Mouse (Mus musculus) telencephalon, adult 2 months (tissue): ENCODE measurements around the gene Abcg8.

Source experiments
- DNase-seq: peaks from one replicate; pipeline ENCODE4 v3.0.0-alpha.2; 2011; ENCODE audit warnings: low read depth, low spot score

Gene Abcg8

DNA sequence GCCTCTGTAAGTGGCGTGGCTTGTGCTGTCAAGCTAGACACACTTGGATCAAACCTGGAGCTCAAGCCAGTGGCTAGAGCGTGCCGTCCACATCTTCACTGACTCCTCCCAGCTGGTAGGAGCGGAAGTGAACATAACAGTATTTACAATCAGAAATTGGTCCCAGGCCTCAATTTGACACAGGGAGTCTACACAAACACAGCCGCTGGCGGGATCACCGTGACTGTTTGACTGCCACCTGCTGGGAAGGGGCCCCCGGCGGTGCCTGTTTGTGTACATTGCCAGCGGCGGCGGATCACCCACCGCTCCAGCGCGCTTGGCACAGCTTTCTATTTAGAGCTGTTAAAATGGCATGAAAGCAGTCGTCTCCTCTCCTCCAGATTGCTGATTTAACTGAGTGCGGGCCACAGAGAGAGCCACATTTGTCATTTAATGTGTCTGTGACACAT is 33.3 kb downstream of the Abcg8 start:
- DNase-seq, result no peak

DNA sequence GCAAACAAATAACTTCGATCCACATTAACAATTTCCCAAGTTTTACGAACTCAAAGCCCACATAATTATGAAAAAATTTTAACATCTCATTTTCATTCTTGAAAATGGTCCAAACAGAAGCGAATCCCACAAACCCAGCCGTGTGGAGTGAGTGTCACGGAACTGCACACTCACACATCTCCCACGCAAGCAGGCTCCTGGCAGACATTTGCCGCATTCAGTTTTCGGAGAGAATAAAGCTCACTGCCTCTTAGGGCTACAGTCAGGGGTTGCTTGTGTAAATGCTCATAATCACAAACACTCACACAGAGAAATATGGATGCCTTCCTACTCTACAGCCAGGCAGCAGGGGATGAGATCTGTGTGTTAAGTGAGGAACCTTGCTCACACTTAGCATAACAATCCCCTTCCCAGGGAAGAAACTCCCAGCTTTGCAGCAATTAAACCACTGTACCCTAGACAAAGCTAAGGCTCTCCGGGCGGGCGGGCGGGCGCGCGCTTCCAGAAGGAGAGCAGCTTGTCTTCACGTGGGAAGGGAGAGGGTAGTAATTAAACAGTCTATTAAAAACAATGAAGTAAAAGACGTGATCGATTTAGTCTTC is 37.6 kb downstream of the Abcg8 start:
- peak; percentile 63 for DNase-seq

DNA sequence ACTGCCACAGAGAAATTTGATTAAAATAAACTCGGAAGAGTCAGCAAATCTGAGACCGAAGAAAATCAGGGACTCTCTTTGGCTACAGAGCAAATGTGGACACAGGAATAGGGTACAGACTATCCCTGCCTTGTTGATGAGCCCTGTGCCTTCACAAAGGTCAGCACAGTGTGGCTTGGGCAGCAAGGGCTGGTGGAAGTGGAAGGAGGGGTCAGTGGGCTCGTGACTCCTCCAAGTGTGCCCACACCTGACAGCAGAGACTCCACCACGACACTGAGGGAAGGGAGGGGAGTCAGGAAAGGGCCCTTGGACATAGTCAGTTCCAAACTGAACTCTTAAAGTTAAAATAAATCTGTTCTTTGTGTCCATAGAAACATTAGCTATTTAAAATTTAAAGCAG is 38.8 kb downstream of the Abcg8 start:
- DNase-seq, result no peak

DNA sequence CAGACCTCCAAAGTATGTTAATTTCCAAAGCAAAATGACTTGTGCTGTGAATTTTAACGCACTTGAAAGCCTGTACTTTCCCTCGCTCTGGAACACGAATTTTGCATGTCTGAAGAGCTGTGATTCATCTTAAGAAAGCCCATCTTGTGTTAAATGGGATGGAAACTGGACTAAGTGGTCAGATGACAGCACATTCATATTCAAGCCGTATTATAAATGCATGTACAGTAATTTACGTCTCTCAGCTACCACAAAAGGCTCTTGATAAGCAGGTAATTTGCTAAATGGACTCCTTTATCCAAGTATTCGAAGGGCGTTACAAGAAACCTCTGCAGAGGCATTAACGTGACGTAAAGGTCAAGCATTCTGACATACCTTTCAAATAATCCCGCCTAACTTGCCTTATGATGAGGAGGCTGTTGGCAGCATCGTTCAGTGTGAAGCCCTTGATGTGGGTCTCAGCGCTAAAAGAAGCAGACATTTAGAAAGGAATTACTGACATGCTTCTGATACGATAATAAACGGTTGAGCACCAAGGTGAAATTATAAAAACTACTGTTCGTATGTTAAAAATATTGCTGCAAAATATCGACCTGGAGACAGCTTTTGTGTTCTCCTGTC is 40.3 kb downstream of the Abcg8 start:
- DNase-seq, result no peak

DNA sequence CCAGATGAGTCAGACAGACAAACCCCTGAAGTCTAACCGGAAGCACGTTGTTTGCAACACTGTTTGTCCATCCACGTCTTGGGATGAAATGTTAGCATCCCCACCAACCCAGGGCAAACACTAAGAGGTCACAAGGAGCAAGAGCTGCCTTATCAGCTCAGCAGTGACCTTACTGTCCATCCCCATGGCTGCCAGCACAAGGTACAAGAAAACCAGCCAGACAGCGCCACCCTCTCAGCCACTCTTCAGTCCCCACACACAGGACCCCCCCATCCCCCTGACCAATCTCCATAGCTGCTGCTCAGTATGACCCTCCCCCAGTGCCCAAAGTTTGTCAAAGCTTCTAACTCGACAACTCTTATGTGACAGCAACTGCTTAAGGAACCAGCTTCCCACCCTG is 41.3 kb downstream of the Abcg8 start:
- no peak for DNase-seq

DNA sequence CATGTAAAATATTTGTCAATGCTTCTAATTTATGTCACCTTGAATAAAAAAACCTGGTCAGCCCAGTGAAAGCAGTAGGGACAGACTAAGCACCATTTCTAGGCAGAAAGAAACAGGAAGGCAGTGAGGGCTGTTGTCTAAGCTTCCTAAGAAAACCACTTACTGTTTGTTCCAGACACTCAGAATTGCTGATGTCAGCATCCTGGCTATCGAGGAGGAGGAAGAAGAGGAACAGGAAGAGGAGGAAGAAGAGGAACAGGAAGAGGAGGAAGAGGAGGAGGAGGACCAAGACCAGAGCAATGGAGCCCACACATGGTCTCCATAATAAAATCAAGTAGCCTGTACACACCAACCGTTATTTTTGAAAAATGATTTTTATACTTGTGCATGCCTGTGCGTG is 43.0 kb downstream of the Abcg8 start:
- no peak for DNase-seq

DNA sequence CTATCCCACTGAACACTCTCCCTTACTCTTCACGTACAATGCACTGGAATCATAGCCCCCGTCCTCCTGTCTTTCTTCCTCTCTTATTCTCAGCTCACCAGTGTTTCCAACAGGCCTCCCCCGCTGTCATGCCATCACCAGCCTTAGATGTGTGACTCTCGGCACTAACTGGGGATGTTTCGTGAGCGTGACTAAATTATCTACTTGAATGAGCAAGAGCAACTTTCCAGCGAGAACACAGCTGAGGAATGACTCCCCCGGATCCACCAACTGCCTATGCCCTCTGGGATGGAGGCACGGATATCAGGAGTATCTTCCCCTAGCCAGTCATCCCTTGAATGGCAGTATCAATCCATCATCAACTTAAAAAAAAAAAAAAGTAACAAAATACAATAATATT is 47.9 kb downstream of the Abcg8 start:
- no peak for DNase-seq

DNA sequence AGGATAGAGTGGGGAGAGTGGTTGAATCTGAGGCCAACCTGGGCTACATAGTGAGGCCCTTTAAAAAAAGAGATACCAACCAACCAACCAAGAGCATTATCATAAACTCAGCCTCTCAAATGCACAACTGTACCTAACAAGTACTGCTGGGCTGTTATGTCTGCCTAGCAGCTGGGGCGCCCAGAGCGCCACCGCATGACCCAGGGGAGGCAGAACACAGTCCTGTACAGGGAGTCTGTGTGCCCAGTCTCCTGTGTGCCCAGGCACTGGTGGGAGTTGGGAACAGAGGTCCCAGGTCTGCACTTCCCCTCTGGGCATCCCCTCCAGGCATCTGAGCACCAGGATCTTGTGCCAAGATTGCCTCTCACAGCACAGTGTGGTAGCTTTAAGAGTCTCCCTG is 49.1 kb downstream of the Abcg8 start:
- no peak for DNase-seq

DNA sequence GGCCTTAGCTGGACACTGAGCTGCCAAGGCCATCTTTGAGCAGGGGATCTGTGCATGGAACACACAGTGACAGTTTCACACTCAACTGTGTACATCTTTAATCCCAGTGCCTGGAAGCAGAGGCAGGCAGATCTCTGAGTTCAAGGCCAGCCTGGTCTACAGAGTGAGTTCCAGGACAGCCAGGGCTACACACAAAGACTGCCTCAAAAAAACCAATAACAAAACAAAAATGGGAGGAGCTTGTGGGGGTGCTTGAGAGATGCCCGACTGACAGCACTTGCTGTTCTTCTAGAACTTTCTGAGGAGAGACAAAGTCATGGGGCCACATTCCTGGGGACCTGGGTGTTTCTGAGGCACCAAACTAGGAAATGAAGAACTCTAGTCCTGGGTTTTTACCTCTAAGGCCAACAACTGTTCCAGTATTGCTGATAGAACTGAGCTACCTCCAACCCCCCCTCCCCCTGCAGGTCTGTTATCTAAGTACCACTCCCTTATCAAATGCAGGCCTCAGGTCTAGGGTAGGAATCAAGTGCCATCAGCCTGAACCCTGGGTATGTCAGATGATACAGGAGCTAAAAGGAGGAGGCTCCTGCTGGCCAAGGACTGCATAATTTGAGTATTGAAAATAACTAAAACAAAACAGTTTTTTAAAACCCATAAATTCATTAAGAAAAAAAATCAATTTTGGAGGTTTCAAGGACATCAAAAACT is 52.3 kb downstream of the Abcg8 start:
- DNase-seq, result no peak

DNA sequence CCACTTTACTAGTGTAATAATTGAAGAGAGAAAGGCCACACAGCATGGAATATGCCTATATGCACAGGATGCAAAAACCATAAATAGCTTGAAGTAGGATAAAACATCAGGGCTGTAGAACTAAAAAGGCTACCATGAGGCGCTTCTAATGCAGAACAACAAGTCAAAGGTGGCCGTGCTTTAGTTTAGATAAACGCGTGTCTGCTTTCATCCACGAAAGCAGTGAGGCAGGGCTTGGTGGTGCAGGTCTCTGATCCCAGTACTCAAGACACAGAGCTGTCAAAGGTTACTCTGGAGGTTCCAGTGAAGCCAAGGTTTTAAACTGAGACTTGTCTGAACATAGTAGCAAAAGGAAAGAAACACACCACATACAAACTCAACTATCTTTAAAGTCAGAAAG is 53.0 kb downstream of the Abcg8 start:
- no peak for DNase-seq

DNA sequence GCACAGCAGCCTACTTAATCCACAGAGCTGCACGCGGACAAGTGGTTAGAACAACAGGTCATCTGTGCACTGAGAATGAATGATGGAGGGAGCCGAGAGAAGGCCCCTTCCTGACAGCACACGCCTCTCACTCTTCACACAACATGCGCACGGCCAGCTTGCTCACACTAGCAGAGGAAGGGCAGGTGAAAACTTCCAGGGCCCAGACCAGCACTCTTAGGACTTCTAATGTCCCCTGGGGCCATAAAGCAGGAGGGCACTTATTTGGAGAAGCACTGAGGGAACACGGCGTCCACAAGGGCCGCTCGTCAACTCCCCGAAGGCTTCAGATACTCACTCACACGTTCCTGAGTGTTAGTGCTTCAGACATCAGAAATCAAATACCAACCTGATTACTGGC is 55.3 kb downstream of the Abcg8 start:
- DNase-seq, result no peak

DNA sequence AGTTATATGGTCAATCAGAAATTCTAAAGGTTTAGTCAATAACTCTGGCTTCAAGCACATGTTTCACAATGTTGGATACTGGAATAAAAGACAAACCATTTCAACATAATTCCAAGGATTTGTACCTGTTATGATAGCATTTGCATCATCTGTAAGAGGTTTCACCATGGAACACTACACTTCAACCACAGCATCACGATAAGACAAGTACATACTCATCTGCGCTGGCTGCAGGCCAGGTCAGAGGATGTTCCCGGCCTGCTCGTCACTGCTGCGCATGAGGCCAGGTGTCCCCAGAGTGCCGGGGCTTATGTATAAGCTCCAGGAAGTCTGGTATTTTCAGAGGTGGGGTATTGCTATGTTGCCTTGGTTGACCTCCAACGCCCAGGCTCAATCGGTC is 56.5 kb downstream of the Abcg8 start:
- no peak for DNase-seq

DNA sequence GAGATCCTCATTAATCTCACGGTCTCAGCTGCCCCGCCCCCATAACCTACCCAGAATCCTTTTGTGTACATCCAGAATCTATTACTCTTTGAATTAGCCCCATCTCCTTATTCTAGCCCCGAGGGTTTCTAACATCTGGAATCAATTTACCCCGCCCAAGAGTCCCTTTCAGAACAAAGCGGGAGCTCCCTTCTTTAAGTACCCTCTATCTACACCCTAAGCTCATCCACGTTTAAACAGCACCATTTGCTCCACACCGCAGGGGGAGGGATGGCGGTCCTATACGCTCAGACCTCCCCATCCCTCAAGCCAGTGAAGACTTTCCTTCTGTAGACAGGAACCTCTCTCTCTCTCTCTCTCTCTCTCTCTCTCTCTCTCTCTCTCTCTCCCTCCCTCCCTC is 60.6 kb downstream of the Abcg8 start:
- no peak for DNase-seq

DNA sequence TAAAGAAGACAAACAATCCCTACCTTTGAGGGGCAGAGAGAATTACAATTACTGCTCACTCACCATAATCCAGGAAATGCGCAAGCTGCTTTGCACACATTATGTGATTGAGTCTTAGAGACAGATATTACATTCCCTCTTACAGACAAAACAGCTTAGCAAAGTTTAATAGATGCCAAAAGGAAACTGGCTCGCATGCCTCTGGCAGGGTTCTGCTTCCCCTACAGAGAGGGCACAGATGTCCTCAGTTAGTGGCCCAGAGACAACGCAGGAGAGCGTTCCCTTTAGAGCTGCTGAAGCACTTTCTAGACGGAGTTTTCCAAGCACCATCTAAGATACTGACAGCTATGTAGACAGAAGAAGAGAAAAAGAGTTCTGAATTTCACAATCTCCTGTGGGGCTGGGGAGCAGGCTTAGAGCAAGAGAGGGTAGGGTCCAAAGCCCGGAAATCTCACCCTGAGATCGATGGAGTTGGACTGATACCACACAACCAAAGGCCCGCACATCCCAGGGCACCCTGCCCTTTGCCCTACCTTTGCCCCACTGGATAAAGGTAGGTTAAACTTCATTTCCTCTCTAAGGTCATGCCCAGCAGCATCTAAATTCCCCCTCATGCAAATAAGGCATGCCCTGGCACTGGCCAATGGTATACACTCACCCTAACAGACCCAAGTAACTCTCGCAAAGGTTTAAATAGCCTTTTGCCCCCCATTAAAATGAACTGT is 62.1 kb downstream of the Abcg8 start:
- DNase-seq, result no peak

DNA sequence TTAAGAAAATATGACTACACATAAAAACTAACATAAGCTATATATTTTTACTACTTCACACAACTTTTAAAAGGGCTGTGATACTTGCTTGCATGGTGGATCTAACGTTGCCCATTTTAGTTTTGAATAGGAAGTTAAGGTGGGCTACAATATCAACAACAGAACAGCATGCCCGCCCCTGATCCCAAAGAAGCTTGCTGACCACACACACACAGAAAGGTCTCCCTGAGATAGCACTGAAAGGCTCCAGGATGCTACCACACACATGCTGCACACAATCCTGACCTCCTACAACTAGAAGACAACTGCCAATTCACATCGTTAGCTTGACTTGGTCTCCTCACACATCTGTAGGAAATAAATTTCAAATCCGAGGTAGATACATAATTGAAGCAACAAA is 68.2 kb downstream of the Abcg8 start:
- DNase-seq, result no peak

DNA sequence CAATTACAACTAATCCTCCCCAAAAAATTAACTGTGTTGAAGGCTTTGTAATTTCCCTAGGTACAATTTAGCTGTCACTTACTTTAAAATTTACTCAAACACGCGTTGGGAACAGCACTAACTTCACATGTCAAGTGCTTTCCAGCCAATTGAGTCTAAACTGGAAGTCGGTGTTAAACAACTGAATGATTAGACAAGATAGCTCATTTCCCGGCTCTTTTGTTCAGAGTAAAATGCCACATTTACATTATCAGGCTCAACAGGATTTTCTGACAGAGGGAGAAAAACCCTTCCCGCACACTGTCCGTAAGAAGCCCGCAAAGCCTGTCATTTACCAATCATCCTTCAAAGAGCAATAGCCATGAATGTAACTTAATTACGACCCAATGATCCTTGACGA is 68.9 kb downstream of the Abcg8 start:
- DNase-seq, result no peak

DNA sequence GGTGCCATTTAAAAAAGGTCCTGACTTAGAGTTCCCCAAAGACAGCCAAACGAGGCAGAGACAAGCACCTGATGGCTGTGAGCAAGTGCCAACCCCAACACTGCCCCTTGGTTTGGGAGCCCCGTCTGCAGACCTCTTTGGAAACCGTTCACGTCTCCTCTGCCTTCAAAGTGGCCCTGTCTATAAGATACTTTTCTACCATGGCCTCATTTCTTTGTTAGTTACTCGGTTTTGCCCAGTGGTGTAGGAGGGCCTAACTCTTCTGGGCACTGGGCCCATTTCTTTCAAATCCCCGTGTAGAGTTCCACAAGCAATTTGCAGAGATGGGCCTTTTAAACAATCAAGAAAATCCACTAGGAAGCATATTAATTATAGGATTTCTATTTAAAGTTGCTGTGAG is 71.1 kb downstream of the Abcg8 start:
- DNase-seq, result no peak

DNA sequence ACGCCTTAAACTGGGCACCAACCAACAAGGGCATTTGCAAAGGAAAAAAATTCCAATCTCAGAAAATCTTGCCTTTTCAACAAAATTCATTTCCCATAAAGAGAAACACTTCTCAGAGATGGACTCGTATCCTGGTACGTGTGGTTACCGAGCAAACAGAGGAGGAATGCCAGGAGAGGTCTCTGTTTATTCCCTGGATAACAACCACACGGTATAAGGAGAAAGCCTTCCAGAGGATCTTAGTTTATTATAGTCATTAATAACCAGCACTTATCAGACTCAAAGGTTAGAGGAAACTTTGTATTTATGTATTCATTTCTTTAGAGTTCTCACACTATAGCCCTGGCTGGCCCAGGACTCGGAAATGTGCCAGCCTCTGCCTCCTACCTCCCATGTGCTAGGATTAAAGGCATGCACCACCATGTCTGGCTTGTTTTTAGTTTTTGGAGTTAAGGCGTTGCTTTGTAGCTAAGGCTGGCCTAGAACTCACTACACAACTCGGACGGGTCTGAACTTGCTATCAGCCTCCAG is 72.1 kb downstream of the Abcg8 start:
- no peak for DNase-seq

DNA sequence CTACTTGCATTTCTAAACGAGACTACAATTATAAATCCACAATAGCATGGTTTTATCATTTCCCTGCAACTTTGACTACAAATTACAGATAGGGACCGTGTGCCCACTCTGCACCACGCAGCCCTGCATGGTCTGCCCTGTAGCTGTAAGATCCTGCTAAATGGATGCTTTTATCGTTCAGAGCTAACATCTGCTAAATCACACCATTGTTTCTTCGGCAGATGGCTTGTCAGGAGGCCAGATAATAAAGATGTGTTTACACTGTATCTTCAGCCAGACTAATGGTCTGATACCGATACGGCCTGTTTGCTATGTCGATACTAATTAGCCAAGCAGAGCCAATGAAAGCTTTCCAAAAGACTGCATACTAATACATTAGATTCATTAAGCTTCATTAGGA is 73.2 kb downstream of the Abcg8 start:
- peak; percentile 49 for DNase-seq
